Mouse (Mus musculus) hematopoietic multipotent progenitor cell, adult 10-12 weeks (in vitro differentiated cells): ENCODE data around the gene Olfr101. TPM values are rescaled to one million over a fixed set of nuclear protein-coding genes. Genes with fewer than 3 reads are reported as not detected.

ENCODE experiments used
- polyA plus RNA-seq: library from polyadenylated mRNA; stranded (reverse); fragments of >175 nt; gene quantifications from 2 replicates; pipeline ENCODE4 v1.2.3, GENCODE M21; 2012; ENCODE audit warnings: low replicate concordance

The Olfr101 gene
- polyA plus RNA-seq = not detected in 2 replicates

GRCm38 (mm10) chr17:37304213-37304612 is at the start of gene Olfr101:
TSS of gene Olfr101 (minus strand) at chr17:37304313.

DNA sequence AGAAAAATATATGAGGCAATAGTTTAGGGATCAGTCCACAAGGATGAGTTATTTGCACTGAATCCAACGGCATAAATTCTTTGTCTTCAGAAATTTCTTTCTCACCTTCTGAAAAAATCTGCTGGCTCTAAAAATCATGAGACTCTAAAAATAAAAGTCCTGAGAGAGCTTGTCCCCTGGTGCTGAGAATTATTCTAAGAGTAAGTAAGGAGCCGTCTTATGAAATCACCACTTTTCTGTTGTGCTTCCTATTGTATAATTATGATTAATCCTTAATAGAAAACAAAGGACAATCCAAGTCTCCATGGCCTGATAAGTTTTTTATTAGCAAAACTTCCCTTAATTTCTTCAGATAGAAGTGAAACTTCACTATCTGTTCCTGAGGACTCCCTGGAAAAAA is 35.5 kb upstream of the Olfr101 start, which contains the start of gene Olfr103:
TSS of gene Olfr103 (minus strand) at position 101 of the 400 bp plus-strand sequence.

DNA sequence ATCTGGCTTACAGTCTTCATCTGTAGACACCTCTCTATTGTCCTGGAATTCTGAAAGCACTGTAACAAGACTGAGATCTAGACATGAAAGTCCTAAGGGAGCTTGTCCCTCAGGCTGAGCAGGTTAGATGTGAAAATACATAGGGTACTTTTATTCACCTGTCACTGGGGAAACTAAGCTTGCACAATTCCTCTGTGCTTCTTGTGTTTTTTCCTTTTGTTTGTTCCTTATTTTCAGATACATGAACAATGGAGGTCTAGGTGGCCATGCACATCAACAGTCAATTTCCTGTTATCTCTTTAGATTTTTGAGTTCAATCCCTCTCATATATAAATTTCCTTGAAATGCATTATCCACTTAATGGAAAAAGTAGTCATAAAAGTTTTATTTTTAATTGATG is 12.8 kb upstream of the Olfr101 start, which contains the start of gene Olfr102:
TSS of gene Olfr102 (minus strand) at position 101 of the 400 bp plus-strand sequence.

GRCm38 (mm10) chr17:37283360-37283759 is 20.8 kb downstream of the Olfr101 start, which contains the start of gene Olfr99:
TSS of gene Olfr99 (minus strand) at chr17:37283460.

GRCm38 (mm10) chr17:37270058-37270701 is 33.9 kb downstream of the Olfr101 start, which contains the start of gene H2-M3:
TSS of gene H2-M3 (plus strand) at chr17:37270220.

GRCm38 (mm10) chr17:37263626-37264025 is 40.5 kb downstream of the Olfr101 start, which contains the start of gene Olfr98:
TSS of gene Olfr98 (minus strand) at chr17:37263749.

Other genes starting within 250 kb of the Olfr101 start
- not detected in 2 replicates for gene Olfr90, start 215.8 kb downstream of the Olfr101 start, polyA plus RNA-seq
- gene Olfr91, start 206.0 kb downstream of the Olfr101 start, polyA plus RNA-seq = not detected in 2 replicates
- gene Olfr92, start 184.2 kb downstream of the Olfr101 start, polyA plus RNA-seq = not detected in 2 replicates
- not detected in 2 replicates for gene Olfr93, start 142.8 kb downstream of the Olfr101 start, polyA plus RNA-seq
- gene Ubd, start 110.4 kb downstream of the Olfr101 start, polyA plus RNA-seq = 0.36 and 0.56 TPM in 2 replicates
- gene Olfr94, start 103.3 kb downstream of the Olfr101 start, polyA plus RNA-seq = not detected in 2 replicates
- gene Olfr95, start 91.2 kb downstream of the Olfr101 start, polyA plus RNA-seq = not detected in 2 replicates
- gene Olfr96, start 84.2 kb downstream of the Olfr101 start, polyA plus RNA-seq = not detected in 2 replicates
- gene Olfr97, start 67.0 kb downstream of the Olfr101 start, polyA plus RNA-seq = not detected in 2 replicates
- gene Olfr98, start 40.6 kb downstream of the Olfr101 start, polyA plus RNA-seq = not detected in 2 replicates
- 2.8 and 9.9 TPM in 2 replicates for gene H2-M3, start 34.1 kb downstream of the Olfr101 start, polyA plus RNA-seq
- not detected in 2 replicates for gene Olfr99, start 20.9 kb downstream of the Olfr101 start, polyA plus RNA-seq
- gene Olfr102, start 12.7 kb upstream of the Olfr101 start, polyA plus RNA-seq = not detected in 2 replicates
- not detected in 2 replicates for gene Olfr103, start 35.4 kb upstream of the Olfr101 start, polyA plus RNA-seq
- gene Olfr104-ps, start 55.3 kb upstream of the Olfr101 start, polyA plus RNA-seq = not detected in 2 replicates
- not detected in 2 replicates for gene Olfr105-ps, start 74.7 kb upstream of the Olfr101 start, polyA plus RNA-seq
- not detected in 2 replicates for gene Olfr106-ps, start 86.1 kb upstream of the Olfr101 start, polyA plus RNA-seq
- gene Olfr107, start 94.9 kb upstream of the Olfr101 start, polyA plus RNA-seq = not detected in 2 replicates
- not detected in 2 replicates for gene Olfr108, start 141.2 kb upstream of the Olfr101 start, polyA plus RNA-seq
- gene Olfr109, start 154.6 kb upstream of the Olfr101 start, polyA plus RNA-seq = not detected in 2 replicates
- gene H2-M2, start 179.2 kb upstream of the Olfr101 start, polyA plus RNA-seq = 0.64 and 1.3 TPM in 2 replicates
- gene Olfr110, start 188.2 kb upstream of the Olfr101 start, polyA plus RNA-seq = not detected in 2 replicates
- gene Olfr111, start 203.7 kb upstream of the Olfr101 start, polyA plus RNA-seq = not detected in 2 replicates